Mouse (Mus musculus) olfactory bulb, adult 2 months (tissue): ENCODE measurements around the gene Ksr2.

Experiments used
- CTCF ChIP-seq: fragments of 200-500 bp; IDR thresholded peaks from 2 replicates; pipeline ENCODE4 v1.5.1; 2012; ENCODE audit warnings: low read depth, mild to moderate bottlenecking, low read length, moderate library complexity; ENCODE audit not compliant: insufficient read depth
- POLR2A ChIP-seq: fragments of 200-500 bp; IDR thresholded peaks from 2 replicates; pipeline ENCODE4 v1.6.1; 2012; ENCODE audit warnings: mild to moderate bottlenecking, low read depth, low read length, moderate library complexity; ENCODE audit not compliant: insufficient read depth

DNA sequence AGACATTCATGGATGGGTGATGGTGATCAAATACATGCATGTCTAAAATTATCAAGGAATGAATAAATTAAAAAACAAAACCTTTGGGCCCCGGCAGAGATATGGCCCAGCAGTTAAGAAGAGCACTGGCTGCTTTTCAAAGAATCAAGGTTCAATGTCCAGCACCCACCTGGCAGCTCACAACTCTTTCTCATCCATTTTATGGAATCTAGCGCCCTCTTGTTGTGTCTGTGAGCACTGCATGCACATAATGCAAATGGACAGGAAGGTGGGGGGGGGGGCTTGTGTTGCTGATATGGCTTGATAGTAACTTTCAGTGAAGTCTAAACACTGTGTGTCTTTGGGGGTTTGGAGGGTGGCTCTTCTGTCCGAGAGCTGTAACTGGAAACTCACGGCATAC is 5.6 kb upstream of the Ksr2 start:
- TF ChIP-seq CTCF (no peak), POLR2A (no peak)
